In the genomic region with DNA sequence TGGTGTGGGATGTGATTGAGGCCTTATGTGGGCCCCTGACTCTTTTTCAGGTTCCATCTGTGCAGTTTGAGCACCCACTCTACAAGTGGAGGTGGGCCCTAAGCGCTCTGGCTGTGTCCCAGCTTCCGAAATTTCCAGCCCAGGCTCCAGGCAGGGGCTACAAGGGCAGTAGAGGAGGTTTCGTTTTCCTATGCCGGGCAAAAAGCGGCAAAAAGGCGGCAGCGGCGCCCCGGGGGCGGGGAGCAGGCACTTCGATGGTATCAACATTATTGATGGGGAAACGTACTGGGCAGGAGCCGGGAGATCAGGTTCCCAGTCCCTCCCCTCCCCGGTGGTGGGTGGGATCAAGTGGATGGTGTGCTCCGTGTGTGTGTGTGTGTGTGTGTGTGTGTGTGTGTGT, we compare ENCODE assay signal across 9 mouse cellular contexts. TPM values are rescaled to one million over a fixed set of nuclear protein-coding genes. Genes with fewer than 3 reads are reported as not detected.
DNase-seq lines count a peak whose midpoint lies in the region; ATAC-seq and TF ChIP-seq lines count a peak whose summit lies in the region.
"Had no signal": no experiment of that assay in that cellular context is flagged by ENCODE, and none has a peak within 500 bp of the region (broad histone marks: within the 10 kb centered on the region; RNA-seq: fewer than 3 reads in every experiment).

No protein-coding gene starts in this region.

- peak; percentile 8 for DNase-seq in lung, postnatal 10 days
- DNase-seq in lung, adult 2 months, result no peak
- peak; percentile 68 for DNase-seq in kidney, postnatal 10 days
- DNase-seq in midbrain, postnatal 0 days (ENCODE audit: low spot score), result no peak
- DNase-seq in frontal cortex, postnatal 25 days (ENCODE audit: low spot score in 2 of 2), result no peak
- DNase-seq in thymus, adult 18-20 months, result no peak
- no peak for DNase-seq in gastrocnemius, postnatal 25 days

- no peak for TF ChIP-seq CTCF in lung, adult 2 months (IDR thresholded peaks at IDR 0.05; ENCODE audit: insufficient read depth, low read length)
- TF ChIP-seq CTCF in midbrain, postnatal 0 days (IDR thresholded peaks at IDR 0.05), result no peak

- WGBS in lung, adult 2 months, result 3% methylated on average over 15 of the region's 15 CpGs
- WGBS in forebrain, embryonic 15.5 days, result 3% methylated on average over 14 of the region's 15 CpGs
- WGBS in midbrain, postnatal 0 days, result 4% methylated on average over 12 of the region's 15 CpGs

- H3K4me2 ChIP-seq in forebrain, embryonic 15.5 days (replicated peaks), result peak overlapping the region; percentile 72
- 0 out of 2 replicates have a peak overlapping the region, but pooled peaks have one; percentile 64 for H3K4me2 ChIP-seq in midbrain, postnatal 0 days (ENCODE audit: low read depth, low read length, poor library complexity, severe bottlenecking)

- no peaks in the 10 kb centered on the region; the same call in 1 of the 2 replicates for H3K27me3 ChIP-seq in forebrain, embryonic 15.5 days
- H3K27me3 ChIP-seq in midbrain, postnatal 0 days (ENCODE audit: insufficient read depth, low read length), result peaks cover 29% of the 10 kb centered on the region

- ATAC-seq in forebrain, embryonic 15.5 days (replicated peaks), result no peak
- ATAC-seq in midbrain, postnatal 0 days (ENCODE audit: low FRiP score), result no peak

- no peak for TF ChIP-seq POLR2A in lung, adult 2 months (IDR thresholded peaks at IDR 0.05; ENCODE audit: borderline replicate concordance, extremely low read depth, low read depth, low read length)

- H3K4me3 ChIP-seq in lung, adult 2 months (replicated peaks; ENCODE audit: extremely low read depth, low read depth, low read length), result no peak overlapping the region
- peak overlapping the region; percentile 60 for H3K4me3 ChIP-seq in forebrain, embryonic 15.5 days
- no peak overlapping the region for H3K4me3 ChIP-seq in midbrain, postnatal 0 days (ENCODE audit: low read depth, low read length)

- H3K27ac ChIP-seq in forebrain, embryonic 15.5 days (replicated peaks), result peak overlapping the region; percentile 91
- H3K27ac ChIP-seq in midbrain, postnatal 0 days (ENCODE audit: low read depth, low read length), result no peak overlapping the region
- H3K27ac ChIP-seq: macrophage had no signal

- peaks cover 3% of the 10 kb centered on the region; the same call in 1 of the 2 replicates for H3K4me1 ChIP-seq in lung, adult 2 months (ENCODE audit: control insufficient read depth, insufficient read depth, low read length)
- peaks cover 57% of the 10 kb centered on the region for H3K4me1 ChIP-seq in forebrain, embryonic 15.5 days
- H3K4me1 ChIP-seq in midbrain, postnatal 0 days (ENCODE audit: insufficient read depth, low read length), result peaks cover 3% of the 10 kb centered on the region; the same call in 1 of the 2 replicates

- no peaks in the 10 kb centered on the region for H3K36me3 ChIP-seq in forebrain, embryonic 15.5 days
- no peaks in the 10 kb centered on the region for H3K36me3 ChIP-seq in midbrain, postnatal 0 days (ENCODE audit: insufficient read depth, low read length)

- no peaks in the 10 kb centered on the region for H3K9me3 ChIP-seq in forebrain, embryonic 15.5 days
- no peaks in the 10 kb centered on the region for H3K9me3 ChIP-seq in midbrain, postnatal 0 days (ENCODE audit: low read length)

- H3K9ac ChIP-seq in forebrain, embryonic 15.5 days (replicated peaks), result peak overlapping the region; percentile 38
- H3K9ac ChIP-seq in midbrain, postnatal 0 days (replicated peaks; ENCODE audit: low read length, poor library complexity, severe bottlenecking), result no peak overlapping the region

RNA-seq across cellular contexts. Expression of gene Sall1, which starts 2.3 kb away (rescaled TPM):
- polyA plus RNA-seq in lung, adult 2 months (2012; rRNA removed), result 0.27 and 0.36 TPM in 2 replicates
- 15.4 and 17.4 TPM in 2 replicates for polyA plus RNA-seq in forebrain, embryonic 15.5 days (2015; fragmentation: Nextera tagmentation; extraction: Ambion mirVana)
- 8.2 and 8.7 TPM in 2 replicates for total RNA-seq in midbrain, postnatal 0 days (2014; rRNA removed)
- polyA plus RNA-seq in midbrain, postnatal 0 days (2015; fragmentation: Nextera tagmentation; extraction: Ambion mirVana), result 3.1 and 3.8 TPM in 2 replicates
- total RNA-seq in gastrocnemius, postnatal 25 days (2021), result not detected
- polyA plus RNA-seq: macrophage had no signal

Comparison
In these comparisons a context has a peak if more than half of its experiments do, and no peak if none do; other contexts are left out.
1. DNase-seq: peak in lung, postnatal 10 days (single experiment) and kidney, postnatal 10 days (single experiment); none in lung, adult 2 months (single experiment), midbrain, postnatal 0 days (single experiment), frontal cortex, postnatal 25 days (0 of 2), thymus, adult 18-20 months (0 of 2) and gastrocnemius, postnatal 25 days (single experiment).